Mouse (Mus musculus) NIH3T3 (cell line): ENCODE measurements around the gene Cd68.
"Not testable (repeated sequence)": the region's sequence is repeated elsewhere in the genome, so short reads cannot be mapped to it uniquely, and the experiment has no call there.

Experiments
- DNase-seq: peaks from one replicate; pipeline ENCODE4 v3.0.0-alpha.2; 2012; ENCODE audit warnings: low read depth

Cd68 gene

DNA sequence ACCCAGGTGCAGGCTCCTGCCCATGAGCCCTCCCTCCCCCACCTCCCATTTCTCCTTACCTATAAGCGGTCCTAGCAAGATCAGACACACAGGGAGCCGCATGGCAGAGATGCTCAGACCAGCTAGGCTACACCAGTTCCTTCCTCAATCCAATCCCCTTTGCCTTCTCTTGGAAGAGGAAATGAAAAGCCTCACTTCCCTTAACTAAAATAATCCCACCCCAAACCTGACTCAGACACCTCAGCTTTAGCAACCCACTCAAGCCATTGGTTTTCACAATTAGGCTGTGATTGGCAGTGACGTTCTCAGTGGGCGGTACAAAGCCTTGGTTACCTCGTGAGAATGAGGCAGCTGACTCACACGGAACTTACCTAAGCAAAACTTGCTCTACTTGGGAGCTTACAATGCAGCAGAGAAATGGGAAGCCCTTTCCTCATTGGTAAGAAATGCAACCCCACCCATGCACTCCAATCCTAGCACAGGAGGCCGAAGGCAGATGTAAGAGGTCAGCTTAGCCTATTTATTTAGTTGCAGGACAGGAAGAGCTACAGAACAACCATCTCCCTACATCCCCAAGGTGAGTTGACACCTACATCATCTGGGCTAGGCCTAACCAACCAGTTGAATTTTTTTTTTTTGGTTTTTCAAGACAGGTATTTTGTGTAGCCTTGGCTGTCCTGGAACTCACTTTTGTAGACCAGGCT is at the start of gene Cd68:
TSS of gene Cd68 (minus strand) at position 193 of the 704 bp plus-strand sequence.
- peak; percentile 85 for DNase-seq

DNA sequence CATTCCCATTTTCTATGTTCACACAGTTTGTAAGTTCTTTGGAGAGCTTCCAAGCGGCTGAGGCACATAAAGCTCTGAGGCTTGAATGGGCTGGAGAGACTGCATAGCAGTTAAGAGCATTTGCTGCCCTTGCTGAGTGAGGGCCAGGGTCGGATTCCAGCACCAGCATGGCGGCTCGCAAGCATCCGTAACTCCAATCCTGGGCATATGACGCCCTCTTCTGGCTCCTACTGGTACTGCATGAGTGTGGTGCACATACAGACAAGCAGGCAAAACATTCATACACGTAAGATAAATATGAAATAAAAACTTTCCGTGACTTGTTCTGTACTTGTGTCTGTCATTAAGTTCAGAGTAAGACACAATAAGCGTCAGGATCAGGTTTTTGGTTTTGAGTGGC is 49.5 kb upstream of the Cd68 start:
- peak; percentile 78 for DNase-seq

GRCm38 (mm10) chr11:69714636-69715329 is 48.8 kb upstream of the Cd68 start:
- no peak for DNase-seq

GRCm38 (mm10) chr11:69712954-69713672 is 47.2 kb upstream of the Cd68 start:
- peak; percentile 22 for DNase-seq

- DNase-seq: no peak
Observed at GRCm38 (mm10) chr11:69711082-69711481, 45.1 kb upstream of the Cd68 start.

DNA sequence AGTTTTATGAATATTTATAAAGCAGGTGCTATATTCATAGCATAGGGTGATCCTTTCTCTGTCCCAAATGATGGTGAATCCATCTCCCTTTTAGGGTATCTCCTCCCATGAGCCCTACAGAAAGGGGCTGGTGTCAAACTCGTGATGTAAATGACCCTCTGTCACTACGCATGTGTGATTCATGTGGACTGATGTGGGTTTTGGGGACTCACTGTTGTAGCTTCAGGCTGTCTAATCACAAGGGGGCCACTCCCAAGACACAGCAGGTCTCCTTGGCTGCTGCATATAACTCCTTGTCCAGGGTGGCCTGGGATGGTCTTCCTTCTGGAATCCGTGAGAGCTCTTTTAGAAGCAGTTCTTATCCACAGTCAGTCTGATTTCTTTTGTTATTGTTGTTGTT is 44.5 kb upstream of the Cd68 start:
- no peak for DNase-seq

- DNase-seq: peak; percentile 49
Observed at GRCm38 (mm10) chr11:69709554-69710446, 43.8 kb upstream of the Cd68 start.

DNA sequence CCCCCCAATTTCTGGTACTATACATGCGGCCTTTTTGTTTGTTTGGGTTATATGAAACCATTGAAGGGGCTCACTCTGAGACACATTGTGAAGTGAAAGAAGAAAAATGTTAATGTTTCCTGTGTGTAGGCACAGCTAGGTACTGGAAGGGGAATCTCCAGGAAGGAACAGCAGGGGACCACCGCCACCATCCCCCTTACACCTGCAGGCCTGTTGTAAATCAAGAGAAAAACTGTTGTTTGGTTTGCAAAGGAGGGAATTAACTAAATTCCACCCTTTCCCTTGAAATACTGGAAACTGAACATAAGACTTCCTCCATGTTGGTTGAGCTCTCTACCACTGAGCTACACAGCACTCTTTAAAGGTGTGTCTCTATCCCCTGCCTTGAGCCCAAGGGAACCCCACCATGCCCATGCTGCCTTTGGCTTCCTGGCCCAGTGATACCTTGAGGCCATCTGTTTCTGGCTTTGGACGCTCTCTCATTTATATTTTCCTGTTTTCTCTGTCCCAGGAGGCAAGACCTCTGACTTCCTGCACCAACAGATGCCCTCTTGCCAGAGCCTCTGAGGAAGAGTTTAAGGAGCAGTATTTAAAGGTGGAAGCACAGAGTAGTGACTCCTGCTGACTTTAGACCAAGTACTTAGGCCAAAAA is 42.8 kb upstream of the Cd68 start:
- DNase-seq: no peak

- DNase-seq: no peak
Observed at GRCm38 (mm10) chr11:69707873-69708381, 42.0 kb upstream of the Cd68 start.

- no peak for DNase-seq
Observed at GRCm38 (mm10) chr11:69707480-69707847, 41.5 kb upstream of the Cd68 start.

DNA sequence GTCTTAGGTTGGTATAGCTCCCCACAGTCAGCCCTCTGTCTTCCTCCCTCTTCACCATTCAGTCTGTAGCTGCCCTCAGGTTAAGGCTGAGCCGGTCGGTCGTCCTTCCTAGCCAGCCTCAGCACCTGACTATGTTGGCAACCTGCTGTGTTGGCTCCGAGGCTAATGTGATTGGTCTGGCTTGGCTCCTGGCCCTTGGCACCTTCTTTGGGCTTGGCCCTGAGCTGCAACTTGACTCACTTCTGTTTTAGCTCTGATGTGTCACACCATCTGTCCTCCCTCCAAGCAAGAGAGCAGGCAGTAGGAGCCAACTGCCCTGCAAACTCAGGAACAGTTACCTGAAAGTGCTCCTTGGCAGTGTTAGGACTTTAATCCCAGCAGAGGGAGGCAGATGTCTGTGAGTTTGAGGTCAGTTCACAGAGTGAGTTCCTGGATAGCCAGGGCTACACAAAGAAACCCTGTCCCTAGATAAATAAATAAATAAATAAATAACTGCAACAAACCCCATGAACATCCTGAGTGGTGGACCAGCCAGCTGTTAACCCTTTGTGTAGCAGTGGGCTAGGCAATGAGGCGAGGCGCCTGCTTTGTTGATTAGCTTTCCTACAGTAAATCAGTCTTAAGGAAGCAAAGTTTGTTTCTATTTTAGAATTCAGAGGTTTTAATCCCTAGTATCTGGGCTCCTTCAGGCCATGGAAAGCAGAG is 41.0 kb upstream of the Cd68 start:
- DNase-seq: peak; percentile 90

DNA sequence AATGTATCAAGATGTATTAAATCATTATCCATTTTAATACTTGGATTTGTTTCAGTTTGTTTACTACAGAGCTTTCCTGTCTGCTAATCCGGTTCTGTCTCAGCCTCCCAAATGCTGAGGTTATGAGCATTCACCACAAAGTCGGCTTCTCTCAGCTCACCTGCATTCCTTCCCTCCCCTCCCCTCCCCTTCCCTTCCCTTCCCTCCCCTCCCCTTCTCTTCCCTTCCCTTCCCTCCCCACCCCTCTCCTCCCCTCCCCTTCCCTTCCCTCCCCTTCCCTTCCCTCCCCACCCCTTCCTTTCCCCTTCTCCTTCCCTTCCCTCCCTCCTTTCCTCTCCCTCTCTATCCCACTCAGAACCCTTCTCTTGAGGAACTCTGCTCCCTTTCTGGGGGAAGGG is 38.7 kb upstream of the Cd68 start:
- no peak for DNase-seq

DNA sequence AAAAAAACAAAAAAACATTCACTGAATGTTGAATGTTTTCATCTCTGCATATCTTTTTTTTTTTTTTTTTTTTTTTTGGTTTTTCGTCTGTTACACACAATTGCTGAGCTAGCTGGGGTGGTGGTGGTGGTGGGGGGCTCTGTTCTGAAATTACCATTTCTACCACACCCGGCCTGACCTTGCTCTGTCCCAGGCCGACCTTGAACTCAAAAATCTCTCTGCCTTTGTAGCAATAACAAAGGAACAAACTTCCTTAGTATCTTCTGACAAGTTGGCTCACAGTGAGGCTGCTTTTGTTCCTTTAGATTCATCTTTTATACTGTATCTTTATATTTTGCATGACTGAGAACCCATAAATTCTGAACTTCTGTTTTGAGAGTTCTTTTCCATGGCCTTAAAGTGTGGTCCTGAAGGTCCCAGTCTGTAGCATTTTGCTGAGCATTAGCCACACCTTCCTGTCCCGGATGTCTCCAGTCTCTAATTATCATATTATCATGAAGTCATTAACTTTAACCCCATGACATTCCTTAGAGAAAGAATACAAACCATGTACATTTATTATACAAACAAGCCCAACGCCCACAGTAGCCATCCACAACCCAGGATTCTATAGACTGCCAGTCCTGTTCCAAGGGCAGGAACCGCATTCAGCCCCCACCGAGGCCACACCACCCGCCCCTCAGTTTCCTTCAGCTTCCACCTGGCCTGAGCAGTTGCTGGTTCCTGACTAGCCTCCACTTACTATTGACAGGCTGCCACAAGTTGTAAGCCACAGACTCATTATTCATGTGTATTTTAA is 38.1 kb upstream of the Cd68 start:
- DNase-seq: no peak

DNA sequence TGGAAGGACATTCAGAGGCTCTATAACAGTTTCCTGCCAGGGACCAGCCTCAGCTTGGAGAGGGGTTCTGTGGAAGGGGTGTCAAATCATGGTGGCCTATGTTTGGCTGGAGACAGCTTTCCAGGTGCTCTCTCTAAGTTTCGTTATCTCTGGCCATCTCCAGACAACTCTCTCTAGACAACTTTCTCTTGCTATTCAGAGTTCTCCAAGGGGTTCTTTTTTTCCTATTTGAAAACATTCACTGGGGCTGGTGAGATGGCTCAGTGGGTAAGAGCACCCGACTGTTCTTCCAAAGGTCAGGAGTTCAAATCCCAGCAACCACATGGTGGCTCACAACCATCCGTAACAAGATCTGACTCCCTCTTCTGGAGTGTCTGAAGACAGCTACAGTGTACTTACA is 37.4 kb upstream of the Cd68 start:
- not testable (repeated sequence) for DNase-seq

- DNase-seq: not testable (repeated sequence)
Observed at GRCm38 (mm10) chr11:69702886-69703285, 36.9 kb upstream of the Cd68 start.

DNA sequence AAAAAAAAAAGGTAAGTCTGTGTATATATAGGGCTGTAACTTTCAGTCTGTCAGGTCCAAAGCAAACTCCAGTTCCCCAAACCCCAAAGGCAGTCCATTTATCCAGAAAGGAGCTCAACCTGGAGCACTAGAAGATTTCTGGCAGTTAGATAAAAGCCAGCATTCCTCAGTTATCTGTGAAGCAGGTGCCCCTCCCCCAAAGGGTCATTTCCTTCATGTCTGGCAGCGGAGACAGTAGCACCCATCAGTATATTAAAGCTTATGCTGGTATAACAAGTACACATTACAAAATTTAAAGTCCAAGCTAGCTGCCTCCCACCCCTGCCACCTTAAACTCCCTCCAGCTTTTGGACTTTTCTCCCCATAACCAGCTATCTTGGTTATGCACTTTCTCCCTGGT is 33.6 kb upstream of the Cd68 start:
- no peak for DNase-seq

DNA sequence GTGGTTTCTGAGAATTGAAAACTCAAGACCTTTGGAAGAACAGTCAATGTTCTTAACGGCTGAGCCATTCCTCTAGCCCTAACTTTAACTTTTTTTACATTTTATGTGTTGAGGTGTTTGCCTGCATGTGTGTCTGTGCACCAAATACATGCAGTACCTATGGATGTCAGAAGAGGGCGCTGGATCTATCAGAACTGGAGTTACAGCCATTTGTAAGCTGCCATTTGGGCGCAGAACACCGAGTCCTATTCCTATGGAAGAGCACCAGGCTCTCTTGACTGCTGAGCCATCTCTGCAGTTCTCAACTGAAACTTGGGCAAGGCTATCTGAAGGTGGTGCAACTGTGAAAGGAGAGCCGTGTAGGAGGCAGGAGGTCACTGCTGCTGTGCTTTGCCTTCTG is 32.6 kb upstream of the Cd68 start:
- no peak for DNase-seq

DNA sequence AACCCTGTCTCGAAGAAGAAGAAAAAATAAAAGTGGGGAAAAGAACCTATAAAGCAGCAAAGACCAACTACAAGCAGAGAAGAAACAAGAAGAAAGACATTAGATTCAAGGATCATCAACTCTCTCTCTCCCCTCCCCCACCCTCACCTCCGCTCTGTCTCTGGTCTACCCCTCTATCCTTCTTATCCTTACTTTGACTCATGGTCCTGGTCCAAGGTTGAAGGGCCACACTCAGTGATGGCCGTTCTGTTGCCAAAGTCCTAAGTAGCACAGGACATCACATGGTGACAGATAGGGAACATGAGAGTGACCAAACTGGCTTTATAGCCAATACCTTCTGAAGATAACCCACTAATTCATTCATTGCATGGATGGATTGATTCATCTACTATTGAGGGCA is 31.4 kb upstream of the Cd68 start:
- DNase-seq: no peak

DNA sequence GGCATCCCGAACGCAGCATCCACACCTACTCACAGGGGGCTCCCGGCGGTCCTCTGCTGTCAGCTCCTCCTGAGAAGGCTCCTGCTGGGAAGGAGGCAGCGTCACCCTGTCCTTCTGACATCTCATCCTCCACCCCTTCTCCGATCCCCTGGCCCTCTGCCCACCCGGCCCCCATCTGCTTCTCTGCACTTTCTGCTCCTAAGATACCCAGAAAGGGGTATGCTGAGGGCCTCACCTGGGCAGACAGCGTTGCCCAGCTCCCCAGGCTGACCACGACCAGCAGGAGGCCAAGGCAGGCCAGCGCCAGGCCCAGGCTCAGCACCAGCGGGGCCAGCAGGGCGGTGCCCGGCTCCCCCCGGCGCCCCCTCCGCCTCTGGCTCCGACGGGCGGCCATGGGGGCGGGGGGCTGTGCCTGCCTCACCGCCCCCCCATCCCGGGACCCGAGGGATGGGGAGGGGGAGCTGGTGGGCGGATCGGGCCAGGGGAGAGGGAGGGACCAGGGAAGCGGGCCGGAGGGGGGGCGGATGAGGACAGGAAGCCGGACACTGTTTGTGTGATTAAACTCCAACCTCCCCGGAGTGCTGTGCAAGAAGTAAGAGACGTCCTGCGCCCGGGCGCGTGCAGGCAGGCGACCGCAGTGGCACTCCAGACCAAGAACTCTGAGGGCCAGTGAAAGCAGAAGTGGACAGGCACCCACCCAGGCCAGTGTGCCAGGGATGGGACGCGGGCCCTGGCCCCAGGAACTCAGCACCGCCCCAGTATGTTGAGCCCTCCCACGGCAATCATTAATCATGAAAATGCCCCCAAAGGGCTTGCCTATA is 29.6 kb upstream of the Cd68 start, which contains the start of the genes Tnfsf12 and Tnfsfm13:
TSS of gene Tnfsf12 (minus strand) at position 489 of the 821 bp plus-strand sequence.
TSS of gene Tnfsfm13 (minus strand) at position 738 of the 821 bp plus-strand sequence.
- DNase-seq: peak; percentile 83
